Mouse (Mus musculus): Measurements from ENCODE around the gene Fancd2os.

The Fancd2os gene

DNA sequence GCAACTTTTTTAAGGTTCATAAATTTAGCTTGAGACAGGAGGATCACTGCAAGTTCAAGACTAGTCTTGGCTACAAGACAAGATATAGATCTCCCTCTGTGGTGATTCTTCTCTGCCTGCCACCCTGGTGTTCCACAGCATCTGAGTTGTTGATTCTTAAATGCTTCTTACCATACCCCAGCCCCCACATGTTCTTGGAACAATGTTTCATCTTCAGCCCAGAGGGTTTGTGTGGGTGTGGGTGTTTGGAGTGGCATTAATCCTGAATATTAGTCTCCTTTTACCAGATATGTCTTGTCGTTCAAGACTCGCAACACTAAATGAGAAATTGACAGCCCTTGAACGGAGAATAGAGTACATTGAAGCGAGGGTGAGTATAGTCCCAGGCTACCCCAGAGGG lies 15.0 kb upstream of the Fancd2os start:
- CTCF ChIA-PET, result interaction anchor here in 1 of 4 experiments (1.2 kb wide), 2 partner anchors 12 to 23 kb away, joined by 3 read pairs; partner anchors contain the start of gene Irak2
- POLR2A ChIA-PET, result interaction anchor here in 3 of 4 experiments (1.0 to 1.8 kb wide), 7 partner anchors 11 to 81 kb away, joined by 3 to 6 read pairs (median 4); partner anchors contain the start of genes Brk1 (in 3 of the 3), Fancd2os (in 1 of the 3) and Tatdn2 (in 1 of the 3)

DNA sequence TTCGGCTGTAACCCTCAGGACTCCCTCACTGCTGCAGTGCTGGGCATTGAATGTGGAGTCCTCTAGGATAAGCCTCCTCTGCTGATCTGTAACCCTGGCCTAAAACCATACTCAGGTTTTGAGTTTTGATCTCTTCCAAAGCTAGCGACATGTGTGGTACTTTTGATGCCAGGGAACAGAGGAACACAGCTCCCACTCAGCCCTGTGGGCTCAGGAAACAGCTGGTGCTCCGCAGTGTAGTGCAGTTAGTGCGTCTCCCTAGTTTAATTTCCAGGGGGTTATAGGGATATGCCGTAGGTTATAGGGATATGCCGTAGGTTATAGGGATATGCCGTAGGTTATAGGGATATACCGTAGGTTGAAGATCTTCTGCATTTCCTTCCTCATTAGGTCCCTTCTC lies 14.5 kb upstream of the Fancd2os start:
- ChIA-PET CTCF (interaction anchor here in 1 of 4 experiments (1.2 kb wide), 2 partner anchors 11 to 23 kb away, joined by 3 read pairs; partner anchors contain the start of gene Irak2), POLR2A (interaction anchor here in 2 of 4 experiments (0.9 to 1.8 kb wide), 8 partner anchors 11 to 82 kb away, joined by 3 to 6 read pairs (median 4); partner anchors contain the start of genes Brk1 (in 2 of the 2), Fancd2os (in 1 of the 2) and Tatdn2 (in 1 of the 2))

DNA sequence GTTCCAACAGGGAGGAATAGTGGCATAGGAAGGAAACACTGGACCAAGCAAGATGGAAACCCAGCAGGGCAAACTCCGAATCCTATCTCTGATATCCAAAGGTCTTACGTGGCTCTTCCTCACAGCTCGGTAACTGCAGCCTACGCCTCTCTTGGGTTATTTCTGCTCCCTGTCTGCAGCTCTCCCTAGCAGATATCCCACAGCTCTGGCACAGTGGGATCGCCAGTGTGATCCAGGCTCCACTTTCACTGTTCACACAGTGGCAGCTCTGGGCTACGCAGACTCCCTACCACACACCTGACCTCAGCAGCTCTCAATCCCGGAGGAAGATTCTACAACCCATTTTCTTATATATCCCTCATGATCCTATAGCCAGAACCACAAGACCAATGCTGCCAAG lies 13.6 kb upstream of the Fancd2os start:
- ChIA-PET POLR2A (interaction anchor here in 2 of 4 experiments (0.9 to 2.5 kb wide), 7 partner anchors 9 to 53 kb away, joined by 3 to 11 read pairs (median 4); partner anchors contain the start of genes Brk1 (in 2 of the 2), Fancd2os (in 1 of the 2) and Vhl (in 1 of the 2)), CTCF (interaction anchor here in 1 of 4 experiments (1.2 kb wide), 2 partner anchors 10 to 24 kb away, joined by 3 read pairs; partner anchors contain the start of gene Irak2)

DNA sequence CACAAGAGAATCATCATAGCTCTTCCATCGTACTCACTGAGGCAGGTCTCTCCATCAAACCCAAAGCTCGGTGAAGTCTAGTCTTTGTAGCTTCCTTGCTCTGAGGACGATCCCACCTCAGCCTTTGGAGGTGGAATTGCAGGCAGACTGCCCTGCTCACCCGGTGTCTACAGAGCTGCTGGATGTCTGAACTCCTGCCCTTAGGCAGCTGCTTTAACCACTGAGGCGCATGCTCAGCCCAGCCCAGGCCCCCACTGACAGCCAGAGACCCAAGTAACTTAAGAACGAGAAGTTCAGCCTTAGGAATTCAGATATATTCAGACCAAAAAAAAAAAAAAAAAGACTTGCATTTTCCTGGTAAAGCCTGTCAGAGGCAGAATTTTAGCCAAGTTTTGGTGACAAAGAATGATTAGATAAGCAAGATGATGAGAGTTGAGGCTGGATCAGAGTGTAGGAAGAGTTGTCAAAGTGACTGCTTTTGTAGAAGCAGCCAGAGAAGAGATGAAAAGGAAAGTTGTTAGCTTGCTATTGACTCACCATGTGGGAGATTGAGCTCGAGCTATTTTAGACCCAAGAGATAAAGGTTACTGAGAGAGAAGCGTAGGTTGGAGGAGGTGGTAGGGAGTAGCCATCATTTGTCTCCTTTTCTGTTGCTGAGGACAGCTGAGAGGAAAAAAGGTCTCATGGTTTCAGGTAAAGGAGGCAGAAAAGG lies 11.9 kb upstream of the Fancd2os start:
- ChIA-PET CTCF (interaction anchor here in 3 of 4 experiments (0.6 to 1.5 kb wide), 4 partner anchors 8 to 440 kb away, joined by 3 to 7 read pairs (median 3); no protein-coding TSS in a partner anchor), POLR2A (interaction anchor here (0.6 to 2.5 kb wide), 14 partner anchors 9 to 536 kb away, joined by 3 to 16 read pairs (median 3); partner anchors contain the start of genes Emc3 (in 1 of the 4), Fancd2 (in 1 of the 4), Fancd2os (in 1 of the 4) and Vhl (in 1 of the 4))

DNA sequence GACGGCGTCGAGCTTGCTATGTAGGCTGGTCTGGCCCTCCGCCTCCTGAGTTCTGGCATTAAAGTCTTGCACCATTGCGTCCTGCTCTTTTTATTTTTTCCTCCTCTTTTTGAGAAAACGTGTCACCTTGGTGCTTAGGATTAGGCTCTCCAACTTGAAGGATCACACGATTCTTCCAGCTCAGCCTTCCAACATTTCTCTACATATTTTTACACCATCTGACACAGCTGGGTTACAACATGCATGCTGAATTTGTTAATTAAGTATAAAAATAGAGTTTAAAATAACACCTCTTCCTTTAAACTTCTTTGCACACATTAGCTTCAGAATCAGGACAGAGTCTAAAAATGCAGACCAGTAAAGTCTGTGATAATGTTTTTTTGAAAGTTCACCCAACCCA lies 8.8 kb upstream of the Fancd2os start:
- CTCF ChIA-PET, result no interaction called here
- POLR2A ChIA-PET, result interaction anchor here in 2 of 4 experiments (0.9 to 4.5 kb wide), 8 partner anchors 8 to 121 kb away, joined by 3 to 20 read pairs (median 4); partner anchors contain the start of genes Fancd2os (in 1 of the 2) and Irak2 (in 1 of the 2)

DNA sequence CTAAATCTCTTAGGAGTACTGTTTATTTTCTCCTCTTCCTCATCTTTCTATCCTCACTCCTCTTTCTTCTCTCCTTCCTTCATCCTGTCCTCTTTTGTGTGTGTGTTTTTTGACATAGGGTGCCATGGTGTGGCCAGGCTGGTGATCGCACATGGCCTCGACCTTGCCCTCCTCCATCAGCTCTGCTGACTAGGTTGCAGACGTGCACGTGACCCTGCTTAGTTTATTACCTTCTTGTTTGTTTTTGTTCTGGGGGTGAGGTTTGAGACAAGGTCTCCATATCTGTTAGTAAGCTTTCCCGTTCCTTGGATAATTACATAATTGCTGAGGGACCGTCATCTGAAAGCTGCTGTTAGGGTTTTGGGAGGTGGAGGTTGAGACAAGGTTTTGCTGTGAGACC lies 8.4 kb upstream of the Fancd2os start:
- CTCF ChIA-PET, result interaction anchor here in 1 of 4 experiments (0.9 kb wide), 1 partner anchor 73 kb away, joined by 3 read pairs; no protein-coding TSS in a partner anchor
- POLR2A ChIA-PET, result interaction anchor here in 2 of 4 experiments (0.9 to 4.5 kb wide), 8 partner anchors 8 to 120 kb away, joined by 3 to 20 read pairs (median 4); partner anchors contain the start of genes Fancd2os (in 1 of the 2) and Irak2 (in 1 of the 2)

DNA sequence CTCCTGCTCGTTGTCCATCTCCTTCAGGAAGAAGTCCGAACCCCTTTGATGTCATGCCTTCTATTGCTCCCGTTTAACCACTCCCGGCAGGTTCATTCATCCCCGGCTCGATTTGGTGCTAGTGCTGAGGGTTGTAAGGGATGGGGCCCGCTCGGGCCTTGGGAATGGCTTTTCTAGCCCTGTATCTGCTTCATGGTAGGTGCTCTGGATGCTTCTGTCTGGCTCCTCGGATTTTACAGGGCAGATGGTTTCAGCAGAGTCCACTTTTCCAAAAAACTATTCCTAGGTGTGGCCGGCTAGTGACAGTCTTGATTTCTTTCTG lies 4.7 kb upstream of the Fancd2os start:
- ChIA-PET CTCF (no interaction called here), POLR2A (no interaction called here)

DNA sequence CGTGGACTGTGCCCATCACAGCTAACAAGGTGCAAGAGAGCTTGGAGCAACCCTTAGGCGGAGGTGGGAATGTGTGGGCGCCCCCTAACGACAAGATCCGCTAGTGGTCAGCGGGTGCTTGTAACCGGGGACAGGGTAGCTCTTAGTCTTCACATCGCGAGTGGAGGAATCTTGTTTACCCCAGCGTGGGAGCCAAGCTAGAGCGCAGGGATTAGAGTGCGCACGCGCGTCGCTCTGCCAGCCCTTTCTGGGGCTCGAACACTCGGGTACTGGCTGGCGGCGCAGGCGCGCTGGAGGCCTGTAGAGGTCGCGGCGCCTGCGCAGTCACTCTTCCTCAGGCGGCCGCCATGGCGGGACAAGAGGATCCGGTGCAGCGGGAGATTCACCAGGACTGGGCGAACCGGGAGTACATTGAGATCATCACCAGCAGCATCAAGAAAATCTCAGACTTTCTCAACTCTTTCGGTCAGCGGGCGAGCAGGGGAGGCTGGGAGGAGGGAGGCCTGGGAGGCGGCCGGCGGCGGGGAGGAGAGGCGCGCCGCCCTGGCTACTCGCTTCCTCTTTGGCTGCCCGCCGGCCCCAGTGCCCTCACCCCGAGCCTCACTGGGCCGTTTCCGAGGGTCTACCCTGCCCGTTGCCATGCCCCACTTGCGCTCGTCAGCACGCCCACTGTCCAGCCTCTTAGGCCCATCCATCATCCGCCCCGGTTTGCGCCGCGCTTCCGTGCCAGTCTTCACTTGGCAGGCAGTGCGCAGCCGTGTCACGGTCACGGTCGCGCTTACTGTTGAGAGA lies 4.1 kb upstream of the Fancd2os start, which contains the start of gene Brk1:
Brk1 (plus strand) TSS at position 341 of the 792 bp plus-strand sequence.
- CTCF ChIA-PET, result interaction anchor here in 3 of 4 experiments (0.6 to 1.7 kb wide), 8 partner anchors 10 to 481 kb away, joined by 3 to 5 read pairs (median 3); partner anchors contain the start of genes Irak2 (in 2 of the 3) and Tatdn2 (in 1 of the 3)
- POLR2A ChIA-PET, result interaction anchor here (0.5 to 1.6 kb wide), 21 partner anchors 9 to 298 kb away, joined by 3 to 14 read pairs (median 4); partner anchors contain the start of genes Tatdn2 (in 2 of the 4), Emc3 (in 1 of the 4), Fancd2 (in 1 of the 4) and Irak2 (in 1 of the 4)

DNA sequence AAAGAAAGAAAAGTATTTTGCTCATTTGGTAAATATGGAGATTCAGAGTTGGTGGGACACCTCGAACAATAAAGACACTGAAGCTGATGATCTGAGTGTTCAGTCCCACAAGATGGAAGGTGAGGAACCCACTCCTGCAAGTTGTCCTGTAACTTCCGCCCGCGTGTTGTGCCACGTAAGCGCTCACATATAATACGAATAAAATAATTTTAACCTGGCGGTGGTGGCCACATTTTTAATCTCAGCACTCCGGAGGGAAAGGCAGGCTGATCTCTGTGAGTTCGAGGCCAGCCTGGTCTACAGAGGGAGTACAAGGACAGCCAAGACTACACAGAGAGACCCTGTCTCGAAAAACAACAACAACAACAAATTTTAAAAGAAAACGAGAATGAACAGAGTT lies 3.5 kb upstream of the Fancd2os start:
- ChIA-PET POLR2A (interaction anchor here (0.5 to 1.6 kb wide), 21 partner anchors 8 to 298 kb away, joined by 3 to 14 read pairs (median 4); partner anchors contain the start of genes Tatdn2 (in 2 of the 4), Emc3 (in 1 of the 4), Fancd2 (in 1 of the 4) and Irak2 (in 1 of the 4)), CTCF (interaction anchor here in 3 of 4 experiments (0.6 to 1.7 kb wide), 8 partner anchors 11 to 482 kb away, joined by 3 to 5 read pairs (median 3); partner anchors contain the start of genes Irak2 (in 2 of the 3) and Tatdn2 (in 1 of the 3))

DNA sequence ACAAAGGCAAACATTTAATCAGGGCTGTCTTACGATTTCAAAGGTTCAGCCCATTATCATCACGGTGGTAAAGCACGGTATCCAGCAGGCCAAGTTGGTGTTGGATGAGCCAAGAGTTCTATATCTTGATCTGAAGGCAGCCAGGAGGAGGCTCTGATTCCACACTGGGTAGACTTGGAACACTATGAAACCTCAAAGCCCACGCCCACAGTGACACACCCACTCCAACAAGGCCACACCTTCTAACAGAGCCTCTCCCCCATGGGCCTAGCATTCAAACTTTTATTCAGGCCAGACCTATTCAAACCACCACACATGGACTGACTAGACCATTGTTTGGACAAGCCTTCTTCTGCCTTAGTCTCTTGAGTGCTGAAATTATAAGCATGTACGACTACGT lies 2.3 kb upstream of the Fancd2os start:
- ChIA-PET POLR2A (interaction anchor here in 2 of 4 experiments (0.7 kb wide), 2 partner anchors 168 to 219 kb away, joined by 3 read pairs; no protein-coding TSS in a partner anchor), CTCF (no interaction called here)

DNA sequence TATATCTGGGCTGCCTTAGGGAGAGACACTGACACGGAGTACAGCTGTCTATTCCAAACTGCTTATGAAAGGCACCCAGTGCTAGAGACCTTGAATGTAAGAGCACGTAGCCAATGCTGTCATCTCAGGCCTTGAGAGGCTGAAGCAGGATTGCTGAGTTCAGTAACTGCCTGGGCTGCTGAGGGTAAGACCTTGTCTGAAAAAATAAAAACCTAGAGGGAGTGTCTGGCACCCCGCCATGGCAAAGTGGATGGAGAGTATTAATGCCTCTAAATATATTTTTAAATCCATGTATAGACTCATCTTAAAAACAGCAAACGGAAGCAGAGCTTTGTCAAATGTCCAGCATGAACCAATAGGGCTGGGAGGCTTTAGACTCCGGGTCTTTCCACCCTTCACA lies 682 bp downstream of the Fancd2os start:
- POLR2A ChIA-PET, result interaction anchor here in 3 of 4 experiments (0.6 to 1.4 kb wide), 11 partner anchors 10 to 112 kb away, joined by 3 to 4 read pairs (median 3); partner anchors contain the start of gene Irak2 (in 1 of the 3)

DNA sequence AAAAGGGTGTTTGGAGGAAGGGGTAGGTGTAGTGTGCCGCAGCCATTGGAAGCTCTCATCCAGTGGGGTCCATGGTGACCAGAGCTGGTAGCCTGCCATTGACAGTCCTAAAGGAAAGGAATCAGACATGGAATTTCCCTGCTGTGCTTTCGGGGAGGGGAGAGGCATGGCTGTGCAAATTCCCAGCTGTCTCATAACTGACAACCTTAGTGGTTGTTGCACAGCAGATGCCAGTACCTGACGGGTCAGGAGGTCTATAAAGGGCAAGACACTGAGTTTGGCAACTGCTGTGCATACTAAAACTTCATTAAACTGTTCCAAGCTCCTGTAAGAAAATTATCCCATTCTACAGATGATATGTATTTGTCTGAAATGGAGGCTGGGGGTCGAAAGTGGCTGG lies 2.6 kb downstream of the Fancd2os start:
- CTCF ChIA-PET, result interaction anchor here in 1 of 4 experiments (1.2 kb wide), 1 partner anchor 128 kb away, joined by 12 read pairs; no protein-coding TSS in a partner anchor
- POLR2A ChIA-PET, result interaction anchor here in 2 of 4 experiments (0.6 to 1.3 kb wide), 3 partner anchors 14 to 92 kb away, joined by 3 read pairs; no protein-coding TSS in a partner anchor

More for the DNA sequence above, 682 bp downstream of the Fancd2os start:
- CTCF ChIA-PET, result interaction anchor here in 3 of 4 experiments (0.6 to 0.7 kb wide), 3 partner anchors 193 to 799 kb away, joined by 3 to 6 read pairs (median 4); no protein-coding TSS in a partner anchor

DNA sequence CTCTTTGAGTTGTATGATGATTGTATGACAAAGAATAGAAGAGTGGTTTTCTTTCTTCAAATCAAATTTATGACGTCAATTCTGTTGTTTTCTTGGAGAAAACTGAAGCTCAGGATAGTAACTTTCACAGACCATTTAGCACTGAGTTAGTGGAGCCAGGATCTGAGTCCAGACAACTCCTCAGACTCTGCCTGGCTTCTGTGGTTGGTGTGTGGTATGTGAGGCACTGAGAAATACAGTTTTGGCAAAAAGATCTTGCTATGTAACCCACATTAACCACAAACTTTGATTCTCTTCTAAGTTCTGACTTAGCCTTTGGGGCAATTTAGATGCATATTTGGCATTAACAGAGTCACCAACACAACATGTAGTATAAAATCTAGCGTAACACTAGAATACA lies 7.9 kb downstream of the Fancd2os start:
- ChIA-PET POLR2A (interaction anchor here in 2 of 4 experiments (0.6 to 2.1 kb wide), 5 partner anchors 25 to 183 kb away, joined by 3 to 6 read pairs (median 5); no protein-coding TSS in a partner anchor), CTCF (no interaction called here)

DNA sequence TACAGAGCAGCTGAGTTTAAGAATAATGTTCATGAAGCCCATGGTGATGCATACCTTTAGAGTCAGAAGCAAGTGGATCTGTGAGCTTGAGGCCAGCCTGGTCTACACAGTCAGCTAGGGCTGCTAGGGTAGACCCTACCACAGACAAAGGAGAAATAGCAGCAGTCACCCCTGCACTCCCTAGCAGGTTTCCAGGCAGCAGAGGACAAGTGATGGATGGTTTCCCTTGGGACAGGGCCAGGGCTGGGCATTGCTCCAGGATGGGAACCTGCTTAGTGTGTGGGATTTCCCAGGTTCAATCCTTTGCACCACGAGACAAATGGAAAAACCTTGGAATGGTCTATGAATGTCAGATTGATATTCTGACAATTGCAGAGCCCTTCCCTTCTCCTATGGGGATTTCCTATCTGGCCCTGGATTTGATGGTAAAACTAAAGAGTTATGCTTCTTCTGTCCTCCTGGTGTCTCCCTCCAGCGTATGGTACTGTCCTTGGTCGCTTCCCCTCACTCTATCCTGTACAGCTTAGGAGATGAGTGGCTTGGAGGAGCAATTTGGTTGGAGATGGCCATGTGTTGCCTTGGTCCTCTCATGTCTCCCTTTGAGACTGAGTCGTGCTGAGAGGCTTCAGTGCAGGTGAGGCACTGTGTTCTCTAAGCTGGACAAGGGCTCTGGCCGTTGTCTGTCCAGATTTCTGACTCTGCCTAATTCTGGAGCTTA lies 13.9 kb downstream of the Fancd2os start:
- CTCF ChIA-PET, result interaction anchor here in 1 of 4 experiments (1.5 kb wide), 1 partner anchor 92 kb away, joined by 4 read pairs; no protein-coding TSS in a partner anchor
- POLR2A ChIA-PET, result interaction anchor here in 2 of 4 experiments (0.6 to 1.9 kb wide), 4 partner anchors 9 to 1171 kb away, joined by 3 to 4 read pairs (median 4); no protein-coding TSS in a partner anchor

DNA sequence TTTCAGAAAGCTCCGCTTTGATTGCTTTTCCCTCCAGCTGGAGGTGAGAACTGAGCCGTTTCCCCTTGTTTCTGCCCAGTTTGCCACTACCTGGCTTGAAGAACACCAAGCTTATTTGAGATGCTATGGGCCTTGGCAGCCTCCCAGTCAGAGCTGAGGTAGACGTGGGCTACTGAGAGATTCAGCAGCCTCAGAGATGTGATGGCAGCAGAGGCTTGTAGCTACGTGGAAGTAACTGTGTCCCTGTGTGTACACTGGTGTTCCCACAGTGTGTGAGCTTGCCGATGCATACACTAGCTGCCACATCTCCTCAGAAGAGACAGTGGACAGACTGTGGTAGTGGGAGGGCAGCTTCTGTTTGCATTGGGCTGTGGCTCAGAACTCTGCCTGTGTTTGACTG lies 15.4 kb downstream of the Fancd2os start:
- POLR2A ChIA-PET, result interaction anchor here in 2 of 4 experiments (0.9 to 1.9 kb wide), 5 partner anchors 8 to 112 kb away, joined by 3 to 4 read pairs (median 3); partner anchors contain the start of gene Tatdn2 (in 1 of the 2)
- CTCF ChIA-PET, result interaction anchor here in 1 of 4 experiments (1.5 kb wide), 1 partner anchor 91 kb away, joined by 4 read pairs; no protein-coding TSS in a partner anchor

DNA sequence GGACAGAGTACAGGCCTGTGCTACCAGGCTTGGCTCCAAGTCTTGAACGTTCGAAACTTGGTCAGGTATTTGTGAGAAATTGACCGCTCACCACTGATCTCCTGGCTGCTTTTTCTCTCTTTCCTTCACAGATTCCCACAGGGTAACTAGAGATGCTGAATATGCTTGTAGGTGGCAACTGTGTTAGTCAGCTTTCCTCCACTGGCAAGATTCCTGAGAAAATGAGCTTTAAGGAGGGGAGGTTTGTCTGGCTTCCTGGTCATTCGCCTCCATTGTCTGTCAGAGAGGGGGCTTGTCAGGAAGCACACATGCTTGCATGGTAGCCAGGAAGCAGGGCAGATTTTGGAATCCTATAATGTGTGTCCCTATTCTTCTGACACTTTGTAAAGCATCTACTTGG lies 17.5 kb downstream of the Fancd2os start:
- CTCF ChIA-PET, result no interaction called here
- POLR2A ChIA-PET, result interaction anchor here in 2 of 4 experiments (1.0 to 1.2 kb wide), 2 partner anchors 17 to 114 kb away, joined by 3 to 4 read pairs; partner anchors contain the start of genes Fancd2os (in 1 of the 2) and Tatdn2 (in 1 of the 2)

Data from embryonic stem cell, embryonic (primary cell).